Mouse (Mus musculus): ENCODE measurements at regions not wholly inside any gene's neighbourhood (a gene's known extent, or its start where the extent isn't known, plus 50 kb on each side); places are given as distances from the start of the nearest gene placed in this dataset.
A peak's percentile ranks its signal among the peaks of the same experiment; 100 is the strongest.
"Not testable (repeated sequence)": the region's sequence is repeated elsewhere in the genome, so short reads cannot be mapped to it uniquely, and the experiment has no call there.

- intact Hi-C loops (cut with DNase I) = no loop called here
- DNase-seq (ENCODE audit: low spot score in 2 of 2) = no peak
Measured at GRCm38 (mm10) chr13:70103021-70103420, 300.8 kb downstream of the Med10 start.

GRCm38 (mm10) chr13:70103491-70103890 is 301.3 kb downstream of the Med10 start:
- intact Hi-C loops (cut with DNase I) = not testable (repeated sequence)

GRCm38 (mm10) chr13:70103903-70104302 is 301.7 kb downstream of the Med10 start:
- intact Hi-C loops (cut with DNase I) = no loop called here
- no peak for DNase-seq (ENCODE audit: low spot score in 2 of 2)

More at GRCm38 (mm10) chr13:70103491-70103890, 301.3 kb downstream of the Med10 start:
- DNase-seq (ENCODE audit: low spot score in 2 of 2) = not testable (repeated sequence)

GRCm38 (mm10) chr13:70115576-70115975 is 313.4 kb downstream of the Med10 start:
- DNase-seq (ENCODE audit: low spot score in 2 of 2) = no peak
- intact Hi-C loops (cut with DNase I) = no loop called here

- intact Hi-C loops (cut with DNase I) = no loop called here
- DNase-seq (ENCODE audit: low spot score in 2 of 2) = no peak
Measured at GRCm38 (mm10) chr13:70124860-70125545, 322.8 kb downstream of the Med10 start.

GRCm38 (mm10) chr13:70127310-70127709 is 325.1 kb downstream of the Med10 start:
- peak; percentile 17 to 18 for DNase-seq (ENCODE audit: low spot score in 2 of 2)
- intact Hi-C loops (cut with DNase I) = no loop called here

- DNase-seq (ENCODE audit: low spot score in 2 of 2) = no peak
- intact Hi-C loops (cut with DNase I) = no loop called here
Measured at GRCm38 (mm10) chr13:70134544-70134943, 332.3 kb downstream of the Med10 start.

GRCm38 (mm10) chr13:70136209-70136608 is 334.0 kb downstream of the Med10 start:
- intact Hi-C loops (cut with DNase I) = no loop called here
- no peak for DNase-seq (ENCODE audit: low spot score in 2 of 2)

GRCm38 (mm10) chr13:70144461-70144860 is 342.3 kb downstream of the Med10 start:
- intact Hi-C loops (cut with DNase I) = no loop called here
- DNase-seq (ENCODE audit: low spot score in 2 of 2) = no peak

- no peak for DNase-seq (ENCODE audit: low spot score in 2 of 2)
- intact Hi-C loops (cut with DNase I) = no loop called here
Measured at GRCm38 (mm10) chr13:70145466-70145865, 343.3 kb downstream of the Med10 start.

- DNase-seq (ENCODE audit: low spot score in 2 of 2) = no peak
- intact Hi-C loops (cut with DNase I) = no loop called here
Measured at GRCm38 (mm10) chr13:70149041-70149898, 347.1 kb downstream of the Med10 start.

GRCm38 (mm10) chr13:70149899-70150184 is 347.6 kb downstream of the Med10 start:
- no peak for DNase-seq (ENCODE audit: low spot score in 2 of 2)

GRCm38 (mm10) chr13:70153062-70153461 is 350.9 kb downstream of the Med10 start:
- DNase-seq (ENCODE audit: low spot score in 2 of 2) = no peak
- intact Hi-C loops (cut with DNase I) = no loop called here

More at GRCm38 (mm10) chr13:70149899-70150184, 347.6 kb downstream of the Med10 start:
- intact Hi-C loops (cut with DNase I) = no loop called here

- DNase-seq (ENCODE audit: low spot score in 2 of 2) = no peak
- intact Hi-C loops (cut with DNase I) = no loop called here
Measured at GRCm38 (mm10) chr13:70155596-70155995, 353.4 kb downstream of the Med10 start.

- no peak for DNase-seq (ENCODE audit: low spot score in 2 of 2)
- intact Hi-C loops (cut with DNase I) = no loop called here
Measured at GRCm38 (mm10) chr13:70156975-70157588, 354.9 kb downstream of the Med10 start.

GRCm38 (mm10) chr13:70159065-70159464 is 356.9 kb downstream of the Med10 start:
- intact Hi-C loops (cut with DNase I) = no loop called here
- no peak for DNase-seq (ENCODE audit: low spot score in 2 of 2)

GRCm38 (mm10) chr13:70159604-70160003 is 357.4 kb downstream of the Med10 start:
- peak; percentile 59 to 63 for DNase-seq (ENCODE audit: low spot score in 2 of 2)
- intact Hi-C loops (cut with DNase I) = no loop called here

- DNase-seq (ENCODE audit: low spot score in 2 of 2) = no peak
- intact Hi-C loops (cut with DNase I) = no loop called here
Measured at GRCm38 (mm10) chr13:70162115-70162514, 359.9 kb downstream of the Med10 start.

- intact Hi-C loops (cut with DNase I) = no loop called here
- no peak for DNase-seq (ENCODE audit: low spot score in 2 of 2)
Measured at GRCm38 (mm10) chr13:70165511-70166225, 363.5 kb downstream of the Med10 start.

- intact Hi-C loops (cut with DNase I) = no loop called here
- DNase-seq (ENCODE audit: low spot score in 2 of 2) = no peak
Measured at GRCm38 (mm10) chr13:70167747-70168146, 365.6 kb downstream of the Med10 start.
